Mouse (Mus musculus) neutrophil, adult 5-6 weeks (primary cell): ENCODE data around the gene Sis. TPM values are rescaled to one million over a fixed set of nuclear protein-coding genes. Genes with fewer than 3 reads are reported as not detected.

Source experiments
- ATAC-seq: fragments of 151-379, 151-347 bp; 2 replicates; pipeline ENCODE4 v1.8.0; 2017; ENCODE audit warnings: mild to moderate bottlenecking, moderate TSS enrichment; ENCODE audit not compliant: insufficient number of reproducible peaks, poor library complexity, low FRiP score, severe bottlenecking; ENCODE audit errors: extremely low read depth
- total RNA-seq: library from RNA; stranded (forward); fragments of 200-1000 nt; gene quantifications from 2 replicates; pipeline ENCODE4 v1.2.3, GENCODE M21; 2017

The Sis gene
- not detected in 2 replicates for total RNA-seq

GRCm38 (mm10) chr3:72967675-72968074 lies at the start of gene Sis:
Sis (minus strand) TSS chr3:72967863.
- no peak for ATAC-seq

GRCm38 (mm10) chr3:73006045-73006444 lies 38.4 kb upstream of the Sis start:
- ATAC-seq: no peak

GRCm38 (mm10) chr3:73002933-73003696 lies 35.5 kb upstream of the Sis start:
- no peak for ATAC-seq

- no peak for ATAC-seq
These were observed 29.9 kb upstream of the Sis start for GRCm38 (mm10) chr3:72997517-72997916.

GRCm38 (mm10) chr3:72990992-72991391 lies 23.3 kb upstream of the Sis start:
- no peak for ATAC-seq

- no peak for ATAC-seq
These were observed 8.9 kb upstream of the Sis start for GRCm38 (mm10) chr3:72976602-72977001.

GRCm38 (mm10) chr3:72918919-72919526 lies 48.6 kb downstream of the Sis start:
- no peak for ATAC-seq

GRCm38 (mm10) chr3:72882501-72882900 lies 85.2 kb downstream of the Sis start:
- ATAC-seq: no peak

GRCm38 (mm10) chr3:72868141-72868540 lies 99.5 kb downstream of the Sis start:
- no peak for ATAC-seq

- ATAC-seq: no peak
These were observed 108.9 kb downstream of the Sis start for GRCm38 (mm10) chr3:72858738-72859137.

GRCm38 (mm10) chr3:72855405-72855804 lies 112.3 kb downstream of the Sis start:
- ATAC-seq: no peak

- ATAC-seq: no peak
These were observed 127.0 kb downstream of the Sis start for GRCm38 (mm10) chr3:72840641-72841040.

Other genes starting within 250 kb of the Sis start
- not detected in 2 replicates for gene Slitrk3, start 89.9 kb upstream of the Sis start, total RNA-seq